Mouse (Mus musculus): ENCODE results near the gene Mypop.

- TF ChIP-seq POLR2A (IDR thresholded peaks at IDR 0.05; ENCODE audit: insufficient read depth, low read length) (no peak), CTCF (IDR thresholded peaks at IDR 0.05; ENCODE audit: low read depth, low read length) (no peak)
Measured at GRCm38 (mm10) chr7:18942376-18942775, 48.7 kb upstream of the Mypop start.
